Mouse (Mus musculus): ENCODE data around the gene Tagln3.

DNA sequence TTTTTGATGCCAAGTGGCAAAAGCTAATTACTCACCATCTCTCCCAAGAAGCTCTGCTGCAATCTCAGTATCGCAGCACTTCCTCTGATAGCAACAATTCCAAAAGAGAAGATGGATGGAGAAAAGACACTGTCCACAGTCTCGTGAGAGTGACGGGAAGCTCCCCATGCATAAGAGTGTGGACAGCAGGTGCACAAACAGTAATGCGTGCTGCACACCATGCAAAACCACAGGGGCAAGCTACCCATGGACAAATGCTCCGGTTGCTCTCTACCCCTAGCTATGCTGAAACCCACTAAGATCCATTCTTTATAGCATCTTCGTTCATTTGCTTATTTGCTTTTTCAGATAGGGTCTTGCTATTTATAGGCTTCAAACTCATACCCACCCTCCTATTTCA is 46.5 kb upstream of the Tagln3 start:
- no peak for TF ChIP-seq CTCF (IDR thresholded peaks at IDR 0.05; ENCODE audit: insufficient read depth, low read depth, low read length)
- TF ChIP-seq POLR2A (IDR thresholded peaks at IDR 0.05; ENCODE audit: insufficient read depth, low read depth, low read length): no peak
